Mouse (Mus musculus) olfactory bulb, adult 2 months (tissue): ENCODE measurements around the gene Ssxb1.
"Not testable (repeated sequence)": the region's sequence is repeated elsewhere in the genome, so short reads cannot be mapped to it uniquely, and the experiment has no call there.

Source experiments
- CTCF ChIP-seq: fragments of 200-500 bp; IDR thresholded peaks from 2 replicates; pipeline ENCODE4 v1.5.1; 2012; ENCODE audit warnings: low read depth, mild to moderate bottlenecking, low read length, moderate library complexity; ENCODE audit not compliant: insufficient read depth
- POLR2A ChIP-seq: fragments of 200-500 bp; IDR thresholded peaks from 2 replicates; pipeline ENCODE4 v1.6.1; 2012; ENCODE audit warnings: mild to moderate bottlenecking, low read depth, low read length, moderate library complexity; ENCODE audit not compliant: insufficient read depth

GRCm38 (mm10) chrX:8413005-8413404, at the start of gene Ssxb1:
- not testable (repeated sequence) for TF ChIP-seq POLR2A, CTCF
